Mouse (Mus musculus): ENCODE measurements around the gene Ugt2b36.
"Not testable (repeated sequence)": the region's sequence is repeated elsewhere in the genome, so short reads cannot be mapped to it uniquely, and the experiment has no call there.

- not testable (repeated sequence) for TF ChIP-seq GATA1, TAL1 (IDR thresholded peaks at IDR 0.05; ENCODE audit: low read length)
Measured at GRCm38 (mm10) chr5:87103697-87104096, 11.3 kb upstream of the Ugt2b36 start.
